Mouse (Mus musculus): ENCODE measurements around the gene Olfr965. TPM values are rescaled to one million over a fixed set of nuclear protein-coding genes. Genes with fewer than 3 reads are reported as not detected.

Gene Olfr965
- not detected in 2 replicates for polyA plus RNA-seq (2012; rRNA removed)

DNA sequence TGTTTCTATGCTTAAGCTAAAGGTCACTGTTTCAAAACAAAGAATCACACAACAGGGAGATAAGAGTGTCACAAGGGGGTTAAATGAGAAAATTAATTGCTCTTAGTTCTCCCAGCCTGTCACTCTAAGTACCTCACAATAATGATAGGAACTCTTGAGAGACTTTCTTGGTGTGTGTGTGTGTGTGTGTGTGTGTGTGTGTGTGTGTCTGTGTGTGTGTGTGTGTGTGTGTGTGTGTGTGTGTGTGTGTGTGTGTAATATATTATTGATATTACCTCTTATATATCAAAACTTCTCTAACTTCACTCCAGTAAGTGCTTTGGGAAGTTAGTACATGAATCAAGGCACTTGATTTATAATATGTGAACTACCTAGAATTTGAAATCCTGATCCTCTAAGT is at the start of gene Olfr965:
TSS of gene Olfr965 (plus strand) at position 301 of the 400 bp plus-strand sequence.

DNA sequence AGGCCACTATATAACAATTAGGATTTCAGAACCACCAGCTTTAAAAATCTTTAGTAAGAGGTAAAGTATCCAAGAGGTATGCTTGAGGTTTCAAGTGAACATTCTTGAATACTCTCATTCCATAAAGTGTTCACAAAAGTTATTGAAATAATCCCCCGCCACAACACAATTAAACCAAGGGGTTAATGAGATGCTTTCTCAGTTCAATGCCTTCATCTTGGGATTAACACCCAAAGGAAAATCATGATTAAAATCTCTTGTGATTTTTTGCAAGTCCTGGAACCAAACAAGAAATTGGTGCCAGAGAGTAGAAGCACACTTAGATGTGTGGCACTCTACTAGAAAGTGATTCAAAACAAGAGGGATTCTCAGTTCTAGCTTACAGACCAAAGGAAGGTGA is 44.2 kb upstream of the Olfr965 start, which contains the start of gene Olfr963:
TSS of gene Olfr963 (plus strand) at position 301 of the 400 bp plus-strand sequence.

DNA sequence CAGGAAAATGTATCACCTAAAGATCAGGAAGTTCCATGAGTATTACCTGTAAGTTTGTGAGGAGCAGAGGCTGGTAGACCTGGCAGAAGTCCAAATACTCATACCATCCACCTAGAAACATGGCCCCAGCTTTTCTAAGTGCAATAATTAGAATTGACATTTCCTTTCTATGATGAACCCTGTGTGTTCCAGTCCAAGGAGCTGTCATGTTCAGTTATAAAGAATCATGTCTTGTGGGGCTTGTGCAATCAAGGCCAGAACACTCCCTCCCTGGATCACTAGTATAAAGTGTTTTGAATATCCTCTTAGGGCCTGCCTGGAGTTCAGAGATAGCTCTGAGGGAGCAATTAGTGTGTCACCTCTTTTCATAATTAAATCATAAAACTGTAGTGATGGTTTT is 4.1 kb upstream of the Olfr965 start, which contains the start of gene Olfr149:
TSS of gene Olfr149 (minus strand) at position 101 of the 400 bp plus-strand sequence.

GRCm38 (mm10) chr9:39730678-39731077 is 19.5 kb downstream of the Olfr965 start, which contains the start of gene Olfr150:
Gene Olfr150 (plus strand): TSS chr9:39730978.

DNA sequence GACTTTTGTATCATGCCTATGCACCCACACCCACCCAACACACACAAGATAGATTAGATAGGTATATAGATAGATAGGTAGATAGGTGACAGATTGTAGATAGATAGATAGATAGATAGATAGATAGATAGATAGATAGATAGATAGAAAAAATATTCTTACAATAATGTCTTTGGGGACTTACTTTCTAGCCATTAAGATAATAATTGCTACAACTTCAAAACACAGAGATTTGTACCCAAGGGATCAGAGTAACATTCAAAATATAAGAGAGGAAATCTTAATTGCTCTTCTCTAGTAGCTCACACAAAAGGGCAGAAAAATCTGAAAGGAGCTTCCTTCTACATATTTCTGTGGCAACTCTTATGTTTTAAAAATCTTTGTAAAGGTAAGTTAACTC is 34.8 kb downstream of the Olfr965 start, which contains the start of gene Olfr967:
TSS of gene Olfr967 (plus strand) at position 301 of the 400 bp plus-strand sequence.

Other genes with a start within 250 kb of the Olfr965 start
- not detected in 2 replicates for gene Olfr955, start 239.4 kb upstream of the Olfr965 start, polyA plus RNA-seq (2012; rRNA removed)
- gene Olfr44, start 217.4 kb upstream of the Olfr965 start, polyA plus RNA-seq (2012; rRNA removed) = not detected in 2 replicates
- not detected in 2 replicates for gene Olfr957, start 195.5 kb upstream of the Olfr965 start, polyA plus RNA-seq (2012; rRNA removed)
- not detected in 2 replicates for gene Olfr958, start 157.3 kb upstream of the Olfr965 start, polyA plus RNA-seq (2012; rRNA removed)
- 0.05 and 0.07 TPM in 2 replicates for gene Olfr959, start 135.8 kb upstream of the Olfr965 start, polyA plus RNA-seq (2012; rRNA removed)
- 113 and 134 TPM in 2 replicates for gene AW551984, start 107.0 kb upstream of the Olfr965 start, polyA plus RNA-seq (2012; rRNA removed)
- gene Olfr148, start 100.7 kb upstream of the Olfr965 start, polyA plus RNA-seq (2012; rRNA removed) = not detected in 2 replicates
- gene Olfr960, start 90.0 kb upstream of the Olfr965 start, polyA plus RNA-seq (2012; rRNA removed) = not detected in 2 replicates
- not detected in 2 replicates for gene Olfr961, start 66.3 kb upstream of the Olfr965 start, polyA plus RNA-seq (2012; rRNA removed)
- not detected in 2 replicates for gene Olfr963, start 44.1 kb upstream of the Olfr965 start, polyA plus RNA-seq (2012; rRNA removed)
- not detected in 2 replicates for gene Olfr149, start 4.2 kb upstream of the Olfr965 start, polyA plus RNA-seq (2012; rRNA removed)
- not detected in 2 replicates for gene Olfr150, start 19.6 kb downstream of the Olfr965 start, polyA plus RNA-seq (2012; rRNA removed)
- not detected in 2 replicates for gene Olfr967, start 34.9 kb downstream of the Olfr965 start, polyA plus RNA-seq (2012; rRNA removed)
- not detected in 2 replicates for gene Olfr968, start 71.9 kb downstream of the Olfr965 start, polyA plus RNA-seq (2012; rRNA removed)
- gene Olfr969, start 79.6 kb downstream of the Olfr965 start, polyA plus RNA-seq (2012; rRNA removed) = not detected in 2 replicates
- gene Olfr970, start 97.5 kb downstream of the Olfr965 start, polyA plus RNA-seq (2012; rRNA removed) = not detected in 2 replicates
- not detected in 2 replicates for gene Olfr971, start 125.5 kb downstream of the Olfr965 start, polyA plus RNA-seq (2012; rRNA removed)
- not detected in 2 replicates for gene Olfr972, start 155.1 kb downstream of the Olfr965 start, polyA plus RNA-seq (2012; rRNA removed)
- not detected in 2 replicates for gene Olfr229, start 196.0 kb downstream of the Olfr965 start, polyA plus RNA-seq (2012; rRNA removed)
- gene Olfr974, start 226.1 kb downstream of the Olfr965 start, polyA plus RNA-seq (2012; rRNA removed) = not detected in 2 replicates
- gene Olfr975, start 240.7 kb downstream of the Olfr965 start, polyA plus RNA-seq (2012; rRNA removed) = 0.04 and 0.09 TPM in 2 replicates
- gene Olfr976, start 249.8 kb downstream of the Olfr965 start, polyA plus RNA-seq (2012; rRNA removed) = not detected in 2 replicates